Mouse (Mus musculus) urinary bladder, postnatal 14 days (tissue): ENCODE measurements around the gene Gnat1.

Experiments
- DNase-seq: peaks from one replicate; pipeline ENCODE4 v3.0.0; 2021; ENCODE audit warnings: low spot score

Gnat1 gene

DNA sequence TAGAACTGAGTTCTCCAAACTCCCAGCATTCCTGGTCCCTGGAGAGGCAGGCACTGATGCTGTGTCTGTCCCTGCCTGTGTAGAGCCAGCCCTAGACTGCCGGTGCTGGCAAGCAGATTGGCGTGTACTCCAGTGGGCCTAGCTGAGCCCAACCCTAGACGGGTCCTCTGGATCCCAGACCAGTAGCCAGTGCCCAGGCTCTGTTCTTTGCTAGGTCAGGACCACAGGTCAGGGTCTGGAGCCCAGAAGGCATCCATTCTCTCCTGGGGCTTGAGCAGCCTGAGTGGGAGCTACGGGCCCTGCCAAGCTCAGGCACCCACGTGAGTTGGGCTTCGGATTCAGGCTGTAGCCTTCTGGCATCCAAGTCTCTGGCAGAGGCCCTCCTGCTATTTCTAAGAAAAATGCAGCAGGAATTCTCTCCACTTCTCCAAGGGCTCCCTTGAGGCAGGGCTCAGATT, 20.6 kb upstream of the Gnat1 start:
- DNase-seq, result no peak

DNA sequence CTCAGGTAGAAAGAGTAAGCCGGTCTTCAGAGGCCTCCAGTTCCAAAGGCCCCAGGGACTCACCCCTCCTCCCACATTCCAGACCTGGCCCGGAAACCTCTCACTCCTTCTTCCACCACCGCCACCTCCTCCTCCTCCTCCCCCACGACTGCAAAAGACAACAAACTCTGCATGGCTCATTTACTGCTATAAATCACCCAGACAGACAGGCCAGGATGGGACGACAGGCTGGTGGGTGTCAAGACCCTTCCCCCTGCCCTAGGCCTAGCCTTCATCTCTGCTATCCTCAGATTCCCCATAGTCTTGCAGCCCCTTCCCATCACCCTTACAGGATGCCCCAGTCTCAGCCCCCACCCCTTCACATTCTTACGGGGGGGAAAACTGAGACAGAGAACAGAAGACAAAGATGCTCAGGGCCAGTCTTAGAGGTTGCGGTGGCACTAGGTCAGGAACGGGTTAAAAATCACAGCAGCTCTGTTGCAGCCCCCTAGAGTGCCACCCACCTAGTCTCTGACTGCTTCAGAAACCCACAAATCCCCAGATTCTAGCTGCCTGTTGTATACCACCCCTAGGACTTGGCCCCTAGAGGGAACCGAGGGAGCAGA, 20.0 kb upstream of the Gnat1 start:
- no peak for DNase-seq

DNA sequence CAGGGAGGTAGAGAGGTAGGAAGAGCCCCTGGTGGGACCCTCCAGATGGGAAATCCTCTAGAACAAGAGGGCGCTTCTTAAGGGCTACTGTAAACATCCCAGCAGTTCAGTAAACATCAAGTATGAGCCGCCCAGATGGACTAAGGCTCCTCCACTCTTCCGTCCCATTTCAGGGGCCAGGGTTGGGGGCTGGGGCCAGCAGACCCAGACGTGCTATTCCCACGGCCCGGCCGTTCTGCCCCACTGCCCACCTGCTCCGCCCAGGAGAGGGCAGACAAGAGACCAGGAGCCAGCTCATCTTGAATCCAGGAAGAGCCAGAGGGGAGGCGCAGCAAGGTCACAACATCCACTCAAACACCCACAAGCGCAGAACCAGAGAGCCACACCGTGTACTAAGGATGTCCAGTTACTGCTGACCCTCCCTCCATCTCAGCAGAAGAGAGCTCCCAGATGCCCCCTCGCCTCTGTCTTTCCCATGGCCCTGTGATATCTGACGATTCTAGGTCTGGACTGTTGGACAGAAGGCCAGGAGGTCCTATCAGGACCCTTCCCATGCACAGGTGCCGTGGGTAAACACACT, 19.2 kb upstream of the Gnat1 start:
- DNase-seq, result no peak

DNA sequence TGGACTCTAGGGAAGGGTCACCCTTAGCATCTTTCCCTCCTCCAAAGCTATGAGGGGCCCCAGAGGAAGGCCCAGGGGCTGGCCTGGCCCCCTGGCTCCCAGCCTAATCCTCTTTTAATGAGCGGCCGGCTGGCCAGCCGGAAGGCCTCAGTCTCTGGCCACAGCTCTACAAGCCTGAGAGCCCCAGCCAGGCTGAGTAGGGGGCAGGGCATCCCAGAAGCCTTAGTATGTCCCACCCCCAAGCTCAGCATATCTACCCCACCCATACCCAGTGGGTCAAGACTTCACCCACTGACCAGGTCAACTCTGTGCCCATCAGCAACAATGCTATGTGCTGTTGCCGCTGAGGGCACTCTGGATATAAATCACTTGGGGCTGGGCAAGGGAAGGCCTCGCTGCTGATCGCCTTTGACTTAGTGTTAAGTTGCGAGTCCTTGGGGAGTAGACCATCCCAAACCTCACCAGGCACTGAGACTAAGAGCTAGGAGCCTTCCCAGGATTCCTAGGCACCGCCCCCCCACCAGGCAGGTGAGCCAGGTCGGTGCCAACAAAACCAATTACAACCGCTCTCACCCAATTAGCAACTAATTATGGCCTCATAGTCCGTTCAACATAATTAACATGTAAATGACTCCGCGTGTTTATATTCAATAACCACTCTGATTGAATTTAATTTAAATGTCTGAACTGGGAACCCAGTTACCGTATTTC, 18.5 kb upstream of the Gnat1 start:
- no peak for DNase-seq

DNA sequence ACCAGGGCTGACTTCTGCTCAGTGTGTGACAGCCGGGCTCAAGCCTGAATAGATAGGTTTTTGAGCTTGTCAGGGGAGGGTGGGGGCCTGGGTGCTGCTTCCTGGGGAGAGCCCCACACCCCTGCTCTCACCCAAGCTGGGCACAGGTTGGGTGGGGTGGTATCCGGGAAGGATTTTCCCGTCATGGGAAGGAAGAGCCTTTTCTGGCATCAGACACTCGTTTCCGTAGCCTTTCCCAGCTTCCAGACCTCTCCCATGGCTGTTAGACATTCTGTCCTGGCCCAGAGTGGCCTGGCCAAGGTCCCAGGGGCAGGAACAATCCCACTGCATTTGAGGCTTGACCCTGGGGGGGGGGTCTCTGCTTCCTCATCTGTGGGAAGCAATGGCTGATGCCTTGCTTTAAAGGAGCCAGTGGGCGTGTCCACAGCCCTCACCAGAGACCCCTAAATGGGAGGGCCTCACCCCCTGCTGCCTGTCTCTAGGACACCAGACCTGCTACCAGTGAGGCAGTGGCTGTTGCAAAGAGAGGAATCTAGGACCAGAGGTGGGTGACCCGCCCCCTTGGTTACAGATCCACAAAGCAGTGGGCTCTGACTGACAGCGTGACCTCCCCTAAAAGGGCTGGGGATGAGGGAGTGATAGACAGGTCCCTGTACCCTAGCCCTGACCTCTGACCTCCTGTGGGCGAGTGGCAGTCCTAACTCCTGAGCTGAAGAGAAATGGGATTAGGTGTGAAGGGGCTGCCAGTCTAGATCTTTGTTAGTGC, 17.5 kb upstream of the Gnat1 start:
- DNase-seq, result no peak

DNA sequence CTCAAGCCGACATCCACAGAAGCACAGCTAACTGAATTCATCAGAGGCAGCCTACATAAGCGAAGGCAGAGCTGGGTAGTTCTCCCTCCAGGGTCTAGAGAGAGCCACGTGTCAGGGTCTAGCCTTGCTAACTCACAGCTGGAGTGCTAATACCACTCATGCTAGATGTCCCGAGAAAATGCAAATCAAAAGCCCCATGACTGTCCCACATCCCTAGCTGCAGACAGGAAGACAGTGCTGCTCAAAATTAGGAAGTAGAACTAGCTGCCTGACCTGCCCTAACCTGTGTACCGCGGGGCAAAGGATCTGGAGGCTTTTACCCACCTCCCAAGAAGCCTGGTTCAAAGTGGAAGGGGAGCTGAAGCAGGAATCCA, 16.6 kb upstream of the Gnat1 start:
- no peak for DNase-seq

DNA sequence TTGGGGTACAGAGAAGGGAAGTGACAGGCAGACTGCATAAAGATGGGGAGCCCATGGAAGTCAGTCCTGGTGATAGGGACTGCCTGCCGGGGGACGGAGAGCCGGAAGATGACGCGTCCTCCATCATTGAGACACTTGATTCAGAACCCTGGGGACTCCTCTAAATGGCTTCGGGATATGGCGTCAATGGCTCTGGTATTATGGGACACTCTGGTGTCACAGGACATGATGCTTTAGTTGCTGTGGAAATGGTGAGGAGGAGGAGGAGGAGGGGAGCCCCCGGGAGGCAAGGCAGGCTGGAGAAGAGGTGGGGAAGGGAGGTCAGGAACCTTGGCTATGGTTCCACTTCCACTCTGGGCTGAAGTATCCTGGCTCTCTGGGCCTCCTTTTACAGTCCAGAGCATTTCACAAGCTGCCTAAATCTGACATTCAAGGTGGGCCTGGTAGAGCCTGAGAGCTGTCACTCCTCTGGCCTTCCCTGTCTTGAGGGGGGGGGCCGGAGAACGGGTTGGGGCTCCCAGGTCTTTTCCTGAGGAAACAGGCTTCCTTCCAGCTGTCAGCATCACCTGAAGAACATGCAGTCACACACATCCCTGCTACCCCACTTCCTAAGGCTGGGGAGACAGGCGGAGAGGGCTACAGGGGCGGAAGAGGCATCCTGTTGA, 16.1 kb upstream of the Gnat1 start:
- DNase-seq, result no peak

DNA sequence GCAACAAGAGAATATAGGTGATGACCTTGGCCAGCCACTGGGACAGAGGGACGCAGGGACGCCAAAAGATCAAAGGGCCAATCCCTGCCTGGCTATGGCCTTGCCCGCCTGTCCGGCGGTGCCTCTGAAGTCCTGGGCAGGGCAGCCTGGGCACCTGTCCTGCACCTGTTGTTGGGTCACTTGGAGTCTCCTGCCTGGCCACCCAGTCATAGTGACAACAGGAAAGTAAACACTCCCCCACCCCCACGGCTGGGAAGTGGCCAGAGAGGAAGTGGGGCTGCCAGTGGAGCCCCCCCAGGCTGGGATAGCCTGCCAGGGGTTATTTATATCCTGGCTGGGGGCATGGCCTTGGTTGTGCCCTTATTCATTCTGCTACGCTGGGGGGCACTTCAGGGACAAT, 15.1 kb upstream of the Gnat1 start:
- no peak for DNase-seq

DNA sequence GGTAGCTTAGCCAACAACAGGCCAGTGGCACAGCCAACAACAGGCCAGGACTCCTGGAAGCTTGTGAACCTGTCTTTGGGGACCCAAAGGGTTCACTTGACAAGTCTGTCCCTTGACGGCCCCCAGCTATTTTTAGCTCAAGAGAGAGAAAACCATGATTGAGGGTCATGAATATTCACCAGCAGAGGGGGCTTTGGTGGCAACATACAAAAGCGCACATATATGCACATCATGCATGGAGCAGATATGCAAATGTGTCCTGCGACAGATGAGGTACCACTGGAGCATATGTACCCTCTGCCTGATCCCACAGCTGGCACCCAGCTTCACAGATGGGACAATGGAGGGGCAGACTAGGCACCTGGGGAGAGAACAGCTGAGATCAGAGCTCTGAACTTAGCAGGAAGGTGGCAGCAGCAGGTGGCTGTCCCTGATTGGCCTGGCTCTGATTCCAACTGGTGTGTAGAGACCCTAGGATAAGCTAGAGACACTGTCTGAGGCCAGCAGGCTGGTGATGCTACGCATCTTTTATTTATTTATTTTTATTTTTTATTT, 14.0 kb upstream of the Gnat1 start:
- no peak for DNase-seq

DNA sequence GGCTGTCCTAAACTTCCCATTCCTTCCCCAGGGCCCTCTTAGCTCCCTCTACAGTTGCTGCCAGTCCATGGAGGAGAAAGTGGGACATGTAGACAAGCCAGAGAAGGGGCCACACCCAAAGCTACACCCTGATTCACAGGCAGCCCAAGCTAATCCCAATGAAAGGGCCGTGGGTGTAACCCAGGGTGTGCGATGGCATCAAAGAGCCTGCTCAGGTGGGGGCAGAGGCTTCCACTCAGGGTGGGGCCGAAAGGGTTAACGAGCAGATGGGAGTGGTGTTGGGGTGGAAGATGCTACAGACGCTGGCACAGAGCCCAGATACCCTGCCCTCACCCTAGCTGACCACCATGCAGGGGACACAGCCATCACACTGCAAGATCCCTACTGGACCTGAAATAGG, 13.3 kb upstream of the Gnat1 start:
- DNase-seq, result no peak

DNA sequence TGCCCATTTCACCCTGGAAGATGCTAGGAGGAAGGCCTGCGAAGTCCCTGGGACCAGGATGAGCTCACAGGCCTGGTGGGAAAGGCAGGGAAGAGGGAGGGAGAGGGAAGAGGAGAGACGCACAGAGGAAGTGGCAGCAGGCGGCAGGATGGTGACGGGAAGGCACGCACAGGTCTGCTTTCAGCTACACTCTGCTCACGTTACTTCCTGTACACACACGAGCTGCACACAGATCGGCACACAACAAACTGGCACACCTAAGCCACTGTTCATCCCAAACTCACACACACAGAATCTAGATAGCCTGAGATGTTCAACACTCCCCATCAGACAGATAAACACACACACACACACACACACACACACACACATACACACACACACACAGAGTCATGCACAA, 10.9 kb upstream of the Gnat1 start:
- DNase-seq, result no peak

DNA sequence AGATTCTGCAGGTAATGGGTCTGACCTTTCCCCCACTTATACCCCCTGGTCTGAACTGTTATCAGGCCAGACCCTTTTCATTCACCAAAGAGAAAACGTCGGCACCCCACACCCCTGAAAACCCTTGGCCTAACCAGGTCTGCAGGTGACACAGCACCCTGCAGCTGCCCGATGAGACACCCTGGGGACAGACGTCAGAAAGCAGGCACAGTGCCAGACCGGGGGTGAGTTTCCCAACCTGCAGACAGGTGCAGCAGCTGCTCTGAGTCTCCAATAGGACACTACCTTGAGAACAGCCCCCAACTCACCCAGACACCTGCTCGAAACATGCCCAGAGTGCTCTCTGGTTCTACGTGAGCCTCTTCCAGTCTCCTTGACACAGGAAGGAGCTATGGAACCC, 9.4 kb upstream of the Gnat1 start:
- no peak for DNase-seq

DNA sequence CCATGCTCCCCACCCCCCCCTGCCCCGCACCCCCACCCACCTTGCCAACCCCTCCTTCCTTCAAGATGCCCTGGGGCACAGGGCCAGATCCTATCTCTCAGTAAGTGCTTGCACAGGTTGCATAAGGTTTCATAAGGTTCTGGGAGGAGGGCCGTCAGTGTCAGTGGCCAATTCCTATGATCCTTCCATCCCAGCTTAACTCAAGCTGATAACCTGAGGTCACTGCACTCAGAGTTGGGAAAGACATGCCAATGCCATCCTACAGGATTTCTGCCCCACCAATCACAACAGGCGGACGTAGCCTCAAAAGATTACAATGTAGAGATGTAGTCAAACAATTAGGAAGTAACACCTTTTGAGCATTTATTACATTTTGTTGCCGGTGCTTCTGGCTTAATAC, 8.9 kb upstream of the Gnat1 start:
- DNase-seq, result no peak

DNA sequence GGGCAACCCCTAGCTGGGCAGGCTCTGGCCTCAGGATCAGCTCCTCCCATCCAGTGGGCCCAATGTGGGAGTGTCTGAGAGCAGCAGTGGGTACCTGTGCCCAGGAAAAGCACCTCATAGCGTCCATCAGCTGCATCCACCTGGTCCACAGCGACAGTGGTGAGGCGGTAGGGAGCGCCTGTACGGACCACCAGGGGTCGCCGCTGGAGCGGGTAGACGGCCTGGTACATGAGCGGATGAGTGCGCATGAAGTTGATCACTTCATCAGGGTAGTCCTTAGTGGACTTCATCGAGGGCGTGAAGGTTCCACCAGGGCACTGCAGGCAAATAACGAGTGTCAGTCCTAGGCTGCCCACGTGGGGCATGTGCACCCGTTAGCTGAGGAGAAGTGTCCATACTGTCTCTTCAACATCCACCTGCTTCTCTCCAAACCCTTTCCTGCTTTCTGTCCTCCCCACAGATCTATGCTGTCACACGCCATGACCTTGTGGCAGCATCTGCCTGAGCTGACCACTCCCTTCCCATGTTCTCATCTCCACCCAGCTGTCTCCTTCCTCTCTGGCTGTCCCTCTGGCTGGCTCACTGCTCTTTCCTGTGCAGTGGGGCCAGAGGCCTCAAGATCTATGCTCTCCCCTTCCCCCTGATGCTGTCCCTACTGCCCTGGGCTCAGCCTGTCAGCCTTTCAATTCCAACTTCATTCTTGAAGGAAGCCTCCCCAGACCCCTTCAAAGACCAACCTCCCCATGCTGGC, 5.9 kb upstream of the Gnat1 start:
- DNase-seq, result peak; percentile 72

DNA sequence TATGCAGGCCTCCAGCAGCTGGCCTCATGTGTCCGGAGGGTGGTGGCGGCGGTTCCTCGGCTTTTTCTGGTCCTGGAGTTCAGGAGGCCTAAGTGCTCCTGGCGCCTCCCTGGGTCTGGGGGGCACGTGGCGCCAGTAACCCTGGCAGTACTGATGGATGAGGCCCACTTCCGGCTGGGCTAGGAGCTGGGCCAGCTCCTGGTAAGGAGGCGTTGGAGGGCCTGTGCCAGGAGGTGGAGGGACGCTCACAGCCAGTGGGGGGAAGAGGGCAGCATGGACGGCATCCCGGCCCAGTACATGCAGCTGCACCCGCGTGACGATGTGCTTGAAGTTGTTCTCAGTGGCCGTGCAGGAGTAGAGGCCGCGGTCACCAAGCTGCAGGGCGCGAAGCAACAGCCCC, 2.9 kb upstream of the Gnat1 start:
- no peak for DNase-seq

DNA sequence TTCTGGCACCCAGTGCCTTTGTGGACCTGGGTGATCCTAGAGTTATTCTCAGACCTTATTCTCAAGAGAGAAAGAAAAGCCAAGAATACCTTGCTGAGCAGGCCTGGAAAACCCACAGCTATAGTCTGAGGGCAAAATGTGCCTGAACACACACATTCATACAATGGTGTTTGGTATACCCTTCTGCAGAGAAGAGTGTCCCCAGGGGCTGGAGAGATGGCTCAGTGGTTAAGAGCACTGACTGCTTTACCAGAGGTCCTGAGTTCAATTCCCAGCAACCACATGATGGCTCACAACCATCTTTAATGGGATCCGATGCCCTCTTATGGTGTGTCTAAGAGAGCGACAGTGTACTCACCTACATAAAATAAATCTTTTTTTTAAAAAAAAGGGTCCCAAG, 651 bp downstream of the Gnat1 start:
- DNase-seq, result no peak

DNA sequence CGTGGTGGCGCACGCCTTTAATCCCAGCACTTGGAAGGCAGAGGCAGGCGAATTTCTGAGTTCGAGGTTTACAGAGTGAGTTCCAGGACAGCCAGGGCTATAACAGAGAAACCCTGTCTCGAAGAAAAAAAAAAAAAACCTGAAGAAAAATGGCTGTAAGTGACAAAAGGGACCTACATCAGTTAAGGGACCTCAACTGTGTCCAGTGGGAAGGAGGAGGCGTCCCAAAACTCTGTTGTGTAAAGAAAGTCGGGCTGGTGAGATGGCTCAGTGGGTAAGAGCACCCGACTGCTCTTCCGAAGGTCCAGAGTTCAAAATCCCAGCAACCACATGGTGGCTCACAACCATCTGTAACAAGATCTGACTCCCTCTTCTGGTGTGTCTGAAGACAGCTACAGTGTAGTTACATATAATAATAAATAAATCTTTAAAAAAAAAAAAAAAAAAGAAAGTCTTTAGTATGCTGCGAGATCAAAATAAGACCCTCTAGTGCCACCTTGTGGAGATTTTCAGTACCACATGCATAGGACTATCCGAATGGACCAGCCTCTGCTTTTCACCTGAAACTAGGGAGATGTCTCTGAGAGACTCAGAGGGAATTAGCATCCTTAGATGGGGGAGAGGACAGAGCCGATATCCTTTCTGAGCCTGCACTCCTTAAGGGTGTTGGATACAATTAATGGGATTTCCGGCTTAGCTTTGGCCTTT, 1.5 kb downstream of the Gnat1 start:
- peak; percentile 82 for DNase-seq

DNA sequence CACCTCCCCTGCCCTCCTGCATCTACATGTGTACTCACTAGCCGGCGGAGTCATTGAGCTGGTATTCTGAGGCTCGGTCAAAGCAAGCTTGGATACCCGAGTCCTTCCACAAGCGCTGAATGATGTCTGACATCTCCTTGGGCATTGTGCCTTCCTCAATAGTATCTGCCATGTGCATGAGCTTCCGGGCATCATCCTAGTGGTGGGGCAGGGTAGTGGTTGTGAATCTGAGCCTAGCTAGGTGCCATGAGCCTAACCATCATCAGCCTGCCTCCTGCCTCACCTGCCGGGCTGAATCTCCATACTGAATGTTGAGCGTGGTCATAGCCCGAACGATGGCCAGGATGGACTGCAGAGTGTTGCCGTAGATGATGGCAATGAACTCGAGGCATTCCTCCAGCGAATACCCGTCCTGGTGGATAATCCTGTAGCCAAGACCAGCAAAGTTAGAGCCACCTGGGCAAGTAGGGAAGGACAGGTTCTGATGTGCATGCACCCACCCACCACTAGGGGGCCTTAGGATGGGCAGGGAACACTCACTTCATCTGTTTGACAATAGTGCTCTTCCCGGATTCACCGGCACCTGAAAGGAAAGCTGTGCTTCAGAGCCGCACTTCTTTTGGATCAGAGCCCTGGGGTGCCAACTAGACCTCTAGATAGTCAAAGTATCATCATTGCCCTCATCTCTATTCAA, 2.3 kb downstream of the Gnat1 start:
- DNase-seq, result peak; percentile 53

DNA sequence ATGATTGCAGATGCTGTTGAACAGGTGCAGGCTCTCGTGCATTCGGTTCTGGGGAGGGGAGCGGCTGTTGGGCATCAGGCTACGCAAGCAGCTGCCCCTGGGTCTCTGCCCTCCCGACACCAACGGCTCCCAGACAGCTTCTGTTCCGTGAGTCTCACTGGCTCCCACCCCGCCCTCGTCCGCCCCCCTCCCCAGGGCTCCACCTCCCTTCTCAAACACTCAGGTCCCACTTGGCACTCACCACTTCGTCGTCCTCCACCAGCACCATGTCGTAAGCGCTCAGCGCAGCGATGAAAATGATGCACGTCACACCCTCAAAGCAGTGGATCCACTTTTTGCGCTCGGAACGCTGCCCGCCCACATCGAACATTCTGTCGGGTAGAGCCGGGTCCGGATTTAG, 3.2 kb downstream of the Gnat1 start:
- DNase-seq, result no peak

DNA sequence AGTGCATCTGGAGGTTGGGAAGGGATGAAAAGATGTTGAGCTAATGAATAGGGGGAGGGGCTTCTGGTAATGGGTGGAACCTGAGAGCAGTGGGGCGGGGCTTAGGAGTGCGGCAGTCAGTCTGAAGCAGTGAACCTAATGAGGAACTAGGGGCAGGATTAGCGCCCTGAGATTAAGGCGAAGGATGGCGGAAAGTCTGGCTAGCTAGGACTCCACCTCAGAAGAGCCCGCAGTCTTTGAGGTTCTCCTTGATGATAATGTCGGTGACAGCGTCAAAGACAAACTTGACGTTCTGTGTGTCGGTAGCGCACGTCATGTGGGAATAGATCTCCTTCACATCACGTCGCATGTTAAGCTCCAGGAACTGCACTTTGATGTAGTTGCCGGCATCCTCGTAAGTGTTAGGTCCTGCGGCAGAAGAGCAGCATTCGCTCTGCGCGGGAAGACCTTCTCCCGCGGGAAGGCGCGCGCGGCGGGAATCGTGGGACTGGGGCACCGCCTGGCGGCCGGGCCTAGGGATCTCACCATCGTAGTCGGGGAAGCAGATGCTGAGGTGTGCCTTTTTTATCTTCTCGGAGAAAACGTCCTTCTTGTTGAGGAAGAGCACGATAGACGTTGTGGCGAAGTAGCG, 3.7 kb downstream of the Gnat1 start:
- peak; percentile 76 for DNase-seq
